ENCODE assay signal across 15 mouse cellular contexts in genomic region chr11:88683026-88683770, GRCm38 (mm10). TPM values are rescaled to one million over a fixed set of nuclear protein-coding genes. Genes with fewer than 3 reads are reported as not detected.
DNase-seq lines count a peak whose midpoint lies in the region; ATAC-seq and TF ChIP-seq lines count a peak whose summit lies in the region.
"Had no signal": no experiment of that assay in that cellular context is flagged by ENCODE, and none has a peak within 500 bp of the region (broad histone marks: within the 10 kb centered on the region; RNA-seq: fewer than 3 reads in every experiment).

No protein-coding gene starts in this region.

- 65% methylated on average over 14 of the region's 14 CpGs for WGBS in midbrain, embryonic 11.5 days
- 59% methylated on average over 14 of the region's 14 CpGs for WGBS in stomach, postnatal 0 days

- no peak overlapping the region for H3K9ac ChIP-seq in midbrain, embryonic 11.5 days (ENCODE audit: low read length)
- H3K9ac ChIP-seq in stomach, postnatal 0 days (ENCODE audit: low read length): no peak overlapping the region

- H3K27me3 ChIP-seq in midbrain, embryonic 11.5 days (ENCODE audit: control insufficient read depth, insufficient read depth, low read length): no peaks in the 10 kb centered on the region
- no peaks in the 10 kb centered on the region for H3K27me3 ChIP-seq in stomach, postnatal 0 days (ENCODE audit: control insufficient read depth, insufficient read depth, low read length)

- 0 out of 2 replicates have a peak, but pooled peaks have one; percentile 38 for ATAC-seq in midbrain, embryonic 11.5 days (ENCODE audit: low FRiP score)
- peak; percentile 62; the same call in 1 of the 2 replicates for ATAC-seq in stomach, postnatal 0 days (ENCODE audit: low FRiP score, low TSS enrichment)
- ATAC-seq: inflammation-experienced regulatory T-cells, adult 6 months had no signal

- H3K4me2 ChIP-seq in midbrain, embryonic 11.5 days: no peak overlapping the region
- no peak overlapping the region for H3K4me2 ChIP-seq in stomach, postnatal 0 days (replicated peaks; ENCODE audit: low read depth)
- H3K4me2 ChIP-seq: liver, embryonic 11.5 days had no signal

- peaks cover 45% of the 10 kb centered on the region for H3K4me1 ChIP-seq in midbrain, embryonic 11.5 days (ENCODE audit: control insufficient read depth, insufficient read depth, low read length)
- H3K4me1 ChIP-seq in stomach, postnatal 0 days (replicated peaks; ENCODE audit: control insufficient read depth, insufficient read depth): no peaks in the 10 kb centered on the region

- H3K36me3 ChIP-seq in midbrain, embryonic 11.5 days (ENCODE audit: control insufficient read depth, insufficient read depth, low read length): peaks cover 19% of the 10 kb centered on the region; the same call in 1 of the 2 replicates
- H3K36me3 ChIP-seq in stomach, postnatal 0 days (ENCODE audit: control insufficient read depth, insufficient read depth, low read length): no peaks in the 10 kb centered on the region; the same call in 1 of the 2 replicates

- H3K9me3 ChIP-seq in midbrain, embryonic 11.5 days (ENCODE audit: control insufficient read depth, low read length): no peaks in the 10 kb centered on the region
- H3K9me3 ChIP-seq in stomach, postnatal 0 days (ENCODE audit: control insufficient read depth, low read length): no peaks in the 10 kb centered on the region
- H3K9me3 ChIP-seq: G1E; heart, embryonic 10.5 days had no signal

- TF ChIP-seq EP300 in stomach, postnatal 0 days (optimal IDR thresholded peaks at IDR 0.05): no peak

- TF ChIP-seq CTCF in stomach, postnatal 0 days (IDR thresholded peaks at IDR 0.05; ENCODE audit: low read depth): no peak

- peak overlapping the region; percentile 42 for H3K27ac ChIP-seq in midbrain, embryonic 11.5 days (ENCODE audit: low read depth, low read length)
- H3K27ac ChIP-seq in stomach, postnatal 0 days (replicated peaks): no peak overlapping the region

- DNase-seq in layer of hippocampus, adult 18-20 months (ENCODE audit: low spot score in 2 of 2): peak; percentile 14 to 23
- DNase-seq in layer of hippocampus, adult 8-10 months (ENCODE audit: low spot score in 2 of 2): no peak
- peak; percentile 65 for DNase-seq in urinary bladder, postnatal 14 days (ENCODE audit: low spot score)
- DNase-seq in urinary bladder, postnatal 4 days (ENCODE audit: low spot score in 2 of 2): no peak
- no peak for DNase-seq in midbrain, embryonic 11.5 days (ENCODE audit: low spot score, missing footprints)
- DNase-seq in stomach, postnatal 0 days (ENCODE audit: low spot score): peak; percentile 74
- no peak for DNase-seq in kidney, adult 8-10 months
- no peak for DNase-seq in kidney, postnatal 14 days
- DNase-seq: cerebellum, adult 18-20 months; spleen, adult 18-20 months had no signal

- H3K4me3 ChIP-seq in midbrain, embryonic 11.5 days (ENCODE audit: low read depth, low read length): no peak overlapping the region
- no peak overlapping the region for H3K4me3 ChIP-seq in stomach, postnatal 0 days (ENCODE audit: low read depth, low read length)
- H3K4me3 ChIP-seq: erythroblast, embryonic 14.5 days; heart, embryonic 10.5 days had no signal

RNA-seq across cellular contexts. Expression of gene Msi2, which starts 35.1 kb away (rescaled TPM):
- 100 to 1,000 TPM; 110 to 113 TPM for total RNA-seq in layer of hippocampus, adult 18-20 months (2021)
- 100 to 1,000 TPM; 102 to 121 (median 109) TPM for total RNA-seq in layer of hippocampus, adult 8-10 months (2022)
- polyA plus RNA-seq in midbrain, embryonic 11.5 days (2014; fragmentation: Nextera tagmentation; extraction: Ambion mirVana): 25.7 and 27.0 TPM in 2 replicates
- polyA plus RNA-seq in stomach, postnatal 0 days (2015; fragmentation: Nextera tagmentation; extraction: Ambion mirVana): 6.7 and 7.3 TPM in 2 replicates

Comparison
In these comparisons a context has a peak if more than half of its experiments do, and no peak if none do; other contexts are left out.
1. DNase-seq: peak in layer of hippocampus, adult 18-20 months (2 of 2), urinary bladder, postnatal 14 days (single experiment) and stomach, postnatal 0 days (single experiment); none in layer of hippocampus, adult 8-10 months (0 of 2), urinary bladder, postnatal 4 days (0 of 2), midbrain, embryonic 11.5 days (single experiment), kidney, adult 8-10 months (0 of 2) and kidney, postnatal 14 days (single experiment).